Mouse (Mus musculus) neural tube, embryonic 14.5 days (tissue): ENCODE data around the gene Stoml2. TPM values are rescaled to one million over a fixed set of nuclear protein-coding genes. Genes with fewer than 3 reads are reported as not detected.

Source experiments
- ATAC-seq: fragments of 200-750 bp; cut with Nextera tagmentation; 2 replicates; pipeline ENCODE4 v1.8.0; 2017; ENCODE audit warnings: low read depth, mild to moderate bottlenecking, moderate TSS enrichment, moderate library complexity
- H3K27ac ChIP-seq: fragments of 300-500 bp; sonication (generic); 2 replicates; pipeline ENCODE4 v1.5.1; 2014; ENCODE audit warnings: low read depth, mild to moderate bottlenecking, control low read depth, low read length, moderate library complexity, mixed read lengths
- H3K27me3 ChIP-seq: fragments of 300-500 bp; sonication (generic); 2 replicates; pipeline ENCODE4 v1.6.1; 2014; ENCODE audit warnings: low read length; ENCODE audit not compliant: control insufficient read depth, insufficient read depth
- H3K36me3 ChIP-seq: fragments of 300-500 bp; sonication (generic); 2 replicates; pipeline ENCODE4 v1.6.1; 2014; ENCODE audit warnings: low read length, mixed read lengths; ENCODE audit not compliant: control insufficient read depth, insufficient read depth
- H3K4me1 ChIP-seq: fragments of 300-500 bp; sonication (generic); 2 replicates; pipeline ENCODE4 v1.6.1; 2014; ENCODE audit warnings: low read length; ENCODE audit not compliant: control insufficient read depth, insufficient read depth
- H3K4me2 ChIP-seq: fragments of 300-500 bp; sonication (generic); 2 replicates; pipeline ENCODE4 v1.6.1; 2014; ENCODE audit warnings: mild to moderate bottlenecking, low read depth, low read length, control low read depth
- H3K4me3 ChIP-seq: fragments of 300-500 bp; sonication (generic); 2 replicates; pipeline ENCODE4 v1.5.1; 2014; ENCODE audit warnings: low read depth, low read length, control low read depth, mixed read lengths
- H3K9ac ChIP-seq: fragments of 300-500 bp; sonication (generic); replicated peaks from 2 replicates; pipeline ENCODE4 v1.6.1; 2014; ENCODE audit warnings: low read depth, mild to moderate bottlenecking, control low read depth, low read length, mixed read lengths
- H3K9me3 ChIP-seq: fragments of 300-500 bp; sonication (generic); 2 replicates; pipeline ENCODE4 v1.6.1; 2016; ENCODE audit warnings: low read length; ENCODE audit not compliant: control insufficient read depth
- WGBS: fragments of 180-500 bp; shearing (Covaris S2); extraction: QIAGEN DNeasy Blood & Tissue Kit; methylation state at CpG from one replicate; pipeline ENCODE4 v1.1.7; 2014; 5-methylcytosine and 5-hydroxymethylcytosine counted together
- polyA plus RNA-seq: library from polyadenylated mRNA; unstranded; fragments of >200 nt; fragmentation: Nextera tagmentation; extraction: Ambion mirVana; gene quantifications from 2 replicates; pipeline ENCODE4 v1.2.1, GENCODE M21; 2014

Gene Stoml2
- polyA plus RNA-seq, 1 experiment from 2014 or later, result 227 TPM

GRCm38 (mm10) chr4:43057654-43058053 lies 26.1 kb upstream of the Stoml2 start:
- no peak for ATAC-seq
- 94% methylated on average over 5 of the region's 5 CpGs for WGBS
- H3K27me3 ChIP-seq, result no peaks in the 10 kb centered on the region
- H3K4me2 ChIP-seq, result no peak overlapping the region
- H3K27ac ChIP-seq, result no peak overlapping the region
- H3K4me1 ChIP-seq, result no peaks in the 10 kb centered on the region; the same call in 1 of the 2 replicates
- H3K9ac ChIP-seq, result no peak overlapping the region
- H3K4me3 ChIP-seq, result no peak overlapping the region
- no peaks in the 10 kb centered on the region for H3K36me3 ChIP-seq
- no peaks in the 10 kb centered on the region for H3K9me3 ChIP-seq

GRCm38 (mm10) chr4:43052627-43053026 lies 21.1 kb upstream of the Stoml2 start:
- Histone ChIP-seq H3K4me2 (no peak overlapping the region), H3K27me3 (no peaks in the 10 kb centered on the region), H3K36me3 (no peaks in the 10 kb centered on the region), H3K4me1 (no peaks in the 10 kb centered on the region), H3K9me3 (no peaks in the 10 kb centered on the region), H3K27ac (no peak overlapping the region), H3K9ac (no peak overlapping the region), H3K4me3 (no peak overlapping the region)
- WGBS, result 11% methylated on average over 4 of the region's 4 CpGs
- ATAC-seq, result no peak

- H3K9me3 ChIP-seq, result no peaks in the 10 kb centered on the region
- H3K4me2 ChIP-seq, result no peak overlapping the region
- no peak overlapping the region for H3K9ac ChIP-seq
- H3K27ac ChIP-seq, result no peak overlapping the region
- peaks cover 12% of the 10 kb centered on the region; the same call in 1 of the 2 replicates for H3K4me1 ChIP-seq
- 8% methylated on average over 5 of the region's 5 CpGs for whole genome bisulfite sequencing
- ATAC-seq, result no peak
- no peak overlapping the region for H3K4me3 ChIP-seq
- no peaks in the 10 kb centered on the region for H3K27me3 ChIP-seq
- no peaks in the 10 kb centered on the region for H3K36me3 ChIP-seq
These were observed 15.7 kb upstream of the Stoml2 start for GRCm38 (mm10) chr4:43047231-43047630.

- no peak overlapping the region for H3K4me2 ChIP-seq
These were observed 15.1 kb upstream of the Stoml2 start for GRCm38 (mm10) chr4:43046607-43047006.

GRCm38 (mm10) chr4:43045659-43046302 lies 14.3 kb upstream of the Stoml2 start, which contains the start of gene Fam214b:
Fam214b (minus strand) TSS chr4:43046220.
- H3K27me3 ChIP-seq, result no peaks in the 10 kb centered on the region
- WGBS, result 1% methylated on average over 33 of the region's 33 CpGs
- ATAC-seq, result peak; percentile 91

More at GRCm38 (mm10) chr4:43046607-43047006, 15.1 kb upstream of the Stoml2 start:
- no peak overlapping the region for H3K4me3 ChIP-seq
- 61% methylated on average over 5 of the region's 5 CpGs for WGBS
- no peak overlapping the region for H3K27ac ChIP-seq
- no peak overlapping the region for H3K9ac ChIP-seq
- H3K9me3 ChIP-seq, result no peaks in the 10 kb centered on the region
- no peak for ATAC-seq
- peaks cover 12% of the 10 kb centered on the region; the same call in 1 of the 2 replicates for H3K4me1 ChIP-seq
- H3K27me3 ChIP-seq, result no peaks in the 10 kb centered on the region
- no peaks in the 10 kb centered on the region for H3K36me3 ChIP-seq

GRCm38 (mm10) chr4:43045285-43045658 lies 13.8 kb upstream of the Stoml2 start:
- WGBS, result 2% methylated on average over 13 of the region's 13 CpGs
- Histone ChIP-seq H3K36me3 (no peaks in the 10 kb centered on the region), H3K27me3 (no peaks in the 10 kb centered on the region), H3K27ac (peak overlapping the region; percentile 88), H3K9ac (peak overlapping the region; percentile 60), H3K4me1 (peaks cover 12% of the 10 kb centered on the region; the same call in 1 of the 2 replicates), H3K4me2 (peak overlapping the region; percentile 72), H3K4me3 (peak overlapping the region; percentile 52), H3K9me3 (no peaks in the 10 kb centered on the region)
- peak; percentile 12 for ATAC-seq

More at GRCm38 (mm10) chr4:43045659-43046302, 14.3 kb upstream of the Stoml2 start, which contains the start of gene Fam214b:
- Histone ChIP-seq H3K4me1 (peaks cover 12% of the 10 kb centered on the region; the same call in 1 of the 2 replicates), H3K36me3 (no peaks in the 10 kb centered on the region), H3K4me2 (peak within 1 kb of the TSS; percentile 72), H3K9ac (peak within 1 kb of the TSS; percentile 60), H3K9me3 (no peaks in the 10 kb centered on the region), H3K27ac (peak within 1 kb of the TSS; percentile 88), H3K4me3 (peak within 1 kb of the TSS; percentile 52)

GRCm38 (mm10) chr4:43044673-43045072 lies 13.2 kb upstream of the Stoml2 start:
- Histone ChIP-seq H3K9ac (peak overlapping the region; percentile 60), H3K36me3 (no peaks in the 10 kb centered on the region), H3K27me3 (no peaks in the 10 kb centered on the region), H3K27ac (peak overlapping the region; percentile 88), H3K4me2 (peak overlapping the region; percentile 72), H3K4me1 (peaks cover 12% of the 10 kb centered on the region; the same call in 1 of the 2 replicates), H3K9me3 (no peaks in the 10 kb centered on the region), H3K4me3 (peak overlapping the region; percentile 52)
- no peak for ATAC-seq
- 1% methylated on average over 4 of the region's 4 CpGs for WGBS

GRCm38 (mm10) chr4:43043644-43044357 lies 12.3 kb upstream of the Stoml2 start:
- peak; percentile 50 for ATAC-seq
- Histone ChIP-seq H3K27me3 (no peaks in the 10 kb centered on the region), H3K4me3 (no peak overlapping the region; the same call in 1 of the 2 replicates), H3K4me1 (peaks cover 19% of the 10 kb centered on the region), H3K9me3 (no peaks in the 10 kb centered on the region), H3K4me2 (peak overlapping the region; percentile 72), H3K36me3 (no peaks in the 10 kb centered on the region), H3K27ac (peak overlapping the region; percentile 88), H3K9ac (peak overlapping the region; percentile 60; the same call in 1 of the 2 replicates)
- WGBS, result 13% methylated on average over 7 of the region's 7 CpGs
